In genomic region chr16:92928201-92928600, GRCm38 (mm10) we compare ENCODE assay signal across 13 mouse cellular contexts.
DNase-seq lines count a peak whose midpoint lies in the region; ATAC-seq and TF ChIP-seq lines count a peak whose summit lies in the region.
"Had no signal": no experiment of that assay in that cellular context is flagged by ENCODE, and none has a peak within 500 bp of the region (broad histone marks: within the 10 kb centered on the region; RNA-seq: fewer than 3 reads in every experiment).

No protein-coding gene starts in this region.

- no peak overlapping the region for H3K4me3 ChIP-seq in heart, embryonic 15.5 days
- no peak overlapping the region for H3K4me3 ChIP-seq in thymus, adult 2 months (ENCODE audit: control insufficient read depth, insufficient read depth, low read length)
- H3K4me3 ChIP-seq in lung, adult 2 months (replicated peaks; ENCODE audit: extremely low read depth, low read depth, low read length): no peak overlapping the region
- H3K4me3 ChIP-seq: heart, adult 2 months; liver, embryonic 13.5 days had no signal

- H3K4me2 ChIP-seq in heart, embryonic 15.5 days: no peak overlapping the region
- H3K4me2 ChIP-seq: liver, embryonic 13.5 days had no signal

- H3K4me1 ChIP-seq in heart, embryonic 15.5 days (replicated peaks): no peaks in the 10 kb centered on the region
- H3K4me1 ChIP-seq in thymus, adult 2 months (replicated peaks; ENCODE audit: control insufficient read depth, insufficient read depth, low read length): peaks cover 34% of the 10 kb centered on the region
- no peaks in the 10 kb centered on the region for H3K4me1 ChIP-seq in lung, adult 2 months (ENCODE audit: control insufficient read depth, insufficient read depth, low read length)
- H3K4me1 ChIP-seq: liver, embryonic 13.5 days had no signal

- TF ChIP-seq CTCF in thymus, adult 2 months (IDR thresholded peaks at IDR 0.05; ENCODE audit: borderline replicate concordance, control insufficient read depth, extremely low read depth, insufficient read depth, low read length, poor library complexity): no peak
- no peak for TF ChIP-seq CTCF in lung, adult 2 months (IDR thresholded peaks at IDR 0.05; ENCODE audit: insufficient read depth, low read length)

- H3K9ac ChIP-seq in heart, embryonic 15.5 days: no peak overlapping the region
- H3K9ac ChIP-seq: liver, embryonic 13.5 days had no signal

- no peak overlapping the region for H3K27ac ChIP-seq in heart, embryonic 15.5 days
- no peak overlapping the region for H3K27ac ChIP-seq in thymus, adult 2 months (ENCODE audit: control insufficient read depth, insufficient read depth, low read length)
- H3K27ac ChIP-seq: heart, adult 2 months; liver, embryonic 13.5 days had no signal

- no peaks in the 10 kb centered on the region for H3K36me3 ChIP-seq in heart, embryonic 15.5 days
- H3K36me3 ChIP-seq in thymus, adult 2 months (ENCODE audit: control insufficient read depth, insufficient read depth, low read length): no peaks in the 10 kb centered on the region
- H3K36me3 ChIP-seq: liver, embryonic 13.5 days had no signal

- no peak for DNase-seq in heart, adult 18-20 months
- peak; percentile 20 for DNase-seq in induced T-regulatory cell, adult 2 months (ENCODE audit: low read depth)
- DNase-seq in thymus, adult 2 months: peak; percentile 49
- no peak for DNase-seq in natural killer cell, adult 2 months (ENCODE audit: low spot score in 2 of 2)
- DNase-seq in lung, adult 2 months: no peak
- no peak for DNase-seq in spleen, postnatal 4 days (ENCODE audit: low spot score in 2 of 2)
- DNase-seq: heart, adult 2 months; kidney, postnatal 4 days; liver, embryonic 13.5 days; right cerebral cortex, postnatal 4 days had no signal

- peaks cover 39% of the 10 kb centered on the region; the same call in 1 of the 2 replicates for H3K27me3 ChIP-seq in heart, embryonic 15.5 days
- no peaks in the 10 kb centered on the region; the same call in 1 of the 2 replicates for H3K27me3 ChIP-seq in thymus, adult 2 months (ENCODE audit: control insufficient read depth, insufficient read depth, low read length)
- H3K27me3 ChIP-seq: liver, embryonic 13.5 days had no signal

- no peak for TF ChIP-seq POLR2A in thymus, adult 2 months (IDR thresholded peaks at IDR 0.05; ENCODE audit: control insufficient read depth, extremely low read depth, insufficient read depth, low read length, poor library complexity)
- no peak for TF ChIP-seq POLR2A in lung, adult 2 months (IDR thresholded peaks at IDR 0.05; ENCODE audit: borderline replicate concordance, extremely low read depth, low read depth, low read length)

- WGBS in heart, embryonic 15.5 days: 55% methylated on average over 7 of the region's 7 CpGs
- 16% methylated on average over 7 of the region's 7 CpGs for WGBS in thymus, adult 2 months
- WGBS in lung, adult 2 months: 47% methylated on average over 7 of the region's 7 CpGs

- no peaks in the 10 kb centered on the region for H3K9me3 ChIP-seq in heart, embryonic 15.5 days (replicated peaks)
- H3K9me3 ChIP-seq: liver, embryonic 13.5 days had no signal

- 0 out of 2 replicates have a peak, but pooled peaks have one; percentile 18 for ATAC-seq in heart, embryonic 15.5 days (replicated peaks; ENCODE audit: insufficient number of reproducible peaks, insufficient read depth, low FRiP score, low read depth)
- ATAC-seq in common myeloid progenitor, adult 5-6 weeks (replicated peaks; ENCODE audit: low read depth, poor library complexity, severe bottlenecking): peak; percentile 33; the same call in 1 of the 2 replicates
- ATAC-seq: hindbrain, embryonic 16.5 days had no signal

Comparison
In these comparisons a context has a peak if more than half of its experiments do, and no peak if none do; other contexts are left out.
1. DNase-seq: peak in induced T-regulatory cell, adult 2 months (single experiment) and thymus, adult 2 months (single experiment); none in heart, adult 18-20 months (0 of 2), natural killer cell, adult 2 months (0 of 2), lung, adult 2 months (single experiment) and spleen, postnatal 4 days (0 of 2).